Mouse (Mus musculus) testis, adult 2 months (tissue): ENCODE results near the gene Fgfrl1. TPM values are rescaled to one million over a fixed set of nuclear protein-coding genes. Genes with fewer than 3 reads are reported as not detected.
A peak's percentile ranks its signal among the peaks of the same experiment; 100 is the strongest.

Experiments used
- H3K27ac ChIP-seq: fragments of 200-500 bp; 2 replicates; pipeline ENCODE4 v1.5.1; 2012; ENCODE audit warnings: low read depth, low read length; ENCODE audit not compliant: control insufficient read depth, insufficient read depth
- H3K27me3 ChIP-seq: fragments of 200-500 bp; 2 replicates; pipeline ENCODE4 v1.6.1; 2012; ENCODE audit warnings: mild to moderate bottlenecking, low read length, moderate library complexity; ENCODE audit not compliant: control insufficient read depth, insufficient read depth
- H3K36me3 ChIP-seq: fragments of 200-500 bp; 2 replicates; pipeline ENCODE4 v1.6.1; 2012; ENCODE audit warnings: mild to moderate bottlenecking, low read length; ENCODE audit not compliant: control insufficient read depth, insufficient read depth
- H3K4me1 ChIP-seq: fragments of 200-500 bp; 2 replicates; pipeline ENCODE4 v1.6.1; 2012; ENCODE audit warnings: low read length; ENCODE audit not compliant: control insufficient read depth, insufficient read depth
- H3K4me3 ChIP-seq: fragments of 200-500 bp; 2 replicates; pipeline ENCODE4 v1.5.1; 2012; ENCODE audit warnings: low read depth, mild to moderate bottlenecking, low read length, moderate library complexity, mixed read lengths; ENCODE audit not compliant: control insufficient read depth
- CTCF ChIP-seq: fragments of 200-500 bp; IDR thresholded peaks from 2 replicates; pipeline ENCODE4 v1.5.1; 2012; ENCODE audit warnings: low read depth, mild to moderate bottlenecking, inconsistent platforms, low read length, moderate library complexity; ENCODE audit not compliant: control insufficient read depth, insufficient read depth, insufficient replicate concordance
- POLR2A ChIP-seq: fragments of 200-500 bp; IDR thresholded peaks from 2 replicates; pipeline ENCODE4 v1.6.1; 2012; ENCODE audit warnings: low read depth, mild to moderate bottlenecking, inconsistent platforms, low read length, moderate library complexity; ENCODE audit not compliant: control insufficient read depth
- polyA plus RNA-seq: library from polyadenylated mRNA; depleted of rRNA; stranded (reverse); fragments of >200 nt; gene quantifications from 2 replicates; pipeline ENCODE4 v1.2.3, GENCODE M21; 2012

Fgfrl1 gene
- polyA plus RNA-seq, 1 experiment, result 34.7 TPM

- Histone ChIP-seq H3K27me3 (no peaks in the 10 kb centered on the region), H3K36me3 (no peaks in the 10 kb centered on the region), H3K4me3 (no peak overlapping the region), H3K27ac (no peak overlapping the region), H3K4me1 (peaks cover 8% of the 10 kb centered on the region)
- no peak for TF ChIP-seq POLR2A
- TF ChIP-seq CTCF, result no peak
These were observed 34.8 kb upstream of the Fgfrl1 start for GRCm38 (mm10) chr5:108657406-108657805.

- Histone ChIP-seq H3K27me3 (no peaks in the 10 kb centered on the region), H3K27ac (no peak overlapping the region), H3K36me3 (no peaks in the 10 kb centered on the region), H3K4me3 (no peak overlapping the region), H3K4me1 (peaks cover 8% of the 10 kb centered on the region)
- TF ChIP-seq CTCF, result no peak
- TF ChIP-seq POLR2A, result no peak
These were observed 33.6 kb upstream of the Fgfrl1 start for GRCm38 (mm10) chr5:108658611-108659010.

GRCm38 (mm10) chr5:108659698-108660631 is 32.2 kb upstream of the Fgfrl1 start, which contains the start of gene Idua:
TSS of gene Idua (plus strand) at chr5:108660331.
- Histone ChIP-seq H3K36me3 (no peaks in the 10 kb centered on the region), H3K4me1 (peaks cover 8% of the 10 kb centered on the region), H3K27me3 (no peaks in the 10 kb centered on the region), H3K27ac (no peak within 1 kb of the TSS), H3K4me3 (peak within 1 kb of the TSS; percentile 76)
- TF ChIP-seq POLR2A (no peak), CTCF (no peak)

- no peak overlapping the region for H3K27ac ChIP-seq
These were observed 31.4 kb upstream of the Fgfrl1 start for GRCm38 (mm10) chr5:108660632-108661268.

GRCm38 (mm10) chr5:108662772-108663171 is 29.4 kb upstream of the Fgfrl1 start:
- Histone ChIP-seq H3K4me1 (peaks cover 8% of the 10 kb centered on the region), H3K36me3 (no peaks in the 10 kb centered on the region), H3K4me3 (no peak overlapping the region), H3K27ac (no peak overlapping the region), H3K27me3 (no peaks in the 10 kb centered on the region)
- TF ChIP-seq POLR2A, result no peak

More at GRCm38 (mm10) chr5:108660632-108661268, 31.4 kb upstream of the Fgfrl1 start:
- no peaks in the 10 kb centered on the region for H3K27me3 ChIP-seq
- peak overlapping the region; percentile 76 for H3K4me3 ChIP-seq
- peaks cover 8% of the 10 kb centered on the region for H3K4me1 ChIP-seq
- H3K36me3 ChIP-seq, result no peaks in the 10 kb centered on the region
- TF ChIP-seq POLR2A (peak; percentile 63; the same call in 1 of the 2 replicates), CTCF (no peak)

- H3K36me3 ChIP-seq, result no peaks in the 10 kb centered on the region
- H3K4me3 ChIP-seq, result no peak overlapping the region
- peaks cover 17% of the 10 kb centered on the region for H3K4me1 ChIP-seq
- TF ChIP-seq CTCF, result no peak
- TF ChIP-seq POLR2A, result no peak
- H3K27ac ChIP-seq, result no peak overlapping the region
- no peaks in the 10 kb centered on the region for H3K27me3 ChIP-seq
These were observed 27.1 kb upstream of the Fgfrl1 start for GRCm38 (mm10) chr5:108665066-108665465.

- no peaks in the 10 kb centered on the region for H3K27me3 ChIP-seq
- no peak overlapping the region for H3K4me3 ChIP-seq
- no peak overlapping the region for H3K27ac ChIP-seq
- H3K36me3 ChIP-seq, result no peaks in the 10 kb centered on the region
- TF ChIP-seq POLR2A (no peak), CTCF (no peak)
- peaks cover 11% of the 10 kb centered on the region for H3K4me1 ChIP-seq
These were observed 24.8 kb upstream of the Fgfrl1 start for GRCm38 (mm10) chr5:108667370-108667769.
